Mouse (Mus musculus): ENCODE measurements around the gene Mroh2a. TPM values are rescaled to one million over a fixed set of nuclear protein-coding genes. Genes with fewer than 3 reads are reported as not detected.

Gene Mroh2a
- total RNA-seq, 2 experiments from 2014 or later = 0.52 TPM; not detected in 1

DNA sequence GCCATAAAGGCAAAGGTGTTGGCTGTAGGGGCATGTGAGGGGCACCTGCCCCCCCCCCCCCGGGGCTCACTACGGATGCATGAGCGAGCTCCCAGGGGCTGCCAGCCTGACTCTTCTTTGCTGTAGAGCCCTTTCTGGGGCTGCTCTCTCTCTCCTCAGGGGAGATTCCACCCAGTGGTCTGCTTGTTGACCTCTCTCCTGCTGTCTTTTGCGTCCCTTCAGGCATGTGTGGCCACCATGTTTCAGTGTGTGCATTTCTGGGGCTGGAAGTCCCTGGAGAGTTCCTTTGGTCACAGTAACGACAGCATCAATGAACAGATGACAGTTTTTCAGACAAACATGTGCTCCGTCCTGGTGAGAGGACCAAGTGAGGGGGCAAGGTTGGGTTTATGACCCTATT lies 31.6 kb downstream of the Mroh2a start:
- no peak for DNase-seq (ENCODE audit: low spot score in 2 of 2)

DNA sequence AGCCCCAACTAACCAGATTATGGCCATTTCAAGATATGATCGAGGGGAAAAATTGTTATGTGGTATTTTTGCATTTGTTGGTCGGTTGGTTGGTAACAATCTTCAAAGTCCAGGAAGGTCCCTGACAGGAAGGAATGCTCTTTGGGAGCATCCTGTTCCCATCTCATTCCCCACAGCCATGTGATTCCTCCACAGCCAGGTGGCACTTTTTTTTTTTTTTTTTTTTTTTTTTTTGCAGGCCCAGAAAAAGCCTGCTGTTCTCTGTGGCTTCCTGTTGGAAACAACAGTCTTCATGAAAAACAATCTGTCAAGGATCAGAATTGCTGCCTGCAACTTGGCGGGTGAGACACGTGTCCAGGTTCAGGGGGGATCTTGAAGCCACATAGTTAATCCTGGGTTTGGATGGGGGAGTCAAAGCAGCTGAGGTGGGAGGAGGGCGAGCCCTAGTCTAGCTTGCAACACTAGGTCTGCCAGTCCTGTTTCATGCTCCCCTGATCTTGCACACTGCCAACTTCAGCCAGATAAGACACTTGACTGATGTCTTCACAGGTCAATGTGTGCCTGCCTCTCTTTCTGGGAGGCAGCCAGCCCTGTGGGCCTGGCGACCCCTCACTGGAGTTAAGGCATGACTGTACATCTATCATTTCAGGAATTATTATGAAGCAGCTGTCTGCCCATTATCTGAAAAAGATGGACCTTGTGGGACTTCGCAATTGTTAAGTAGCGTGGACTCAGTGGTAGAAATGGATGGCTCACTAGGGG lies 32.3 kb downstream of the Mroh2a start:
- no peak for DNase-seq (ENCODE audit: low spot score in 2 of 2)

DNA sequence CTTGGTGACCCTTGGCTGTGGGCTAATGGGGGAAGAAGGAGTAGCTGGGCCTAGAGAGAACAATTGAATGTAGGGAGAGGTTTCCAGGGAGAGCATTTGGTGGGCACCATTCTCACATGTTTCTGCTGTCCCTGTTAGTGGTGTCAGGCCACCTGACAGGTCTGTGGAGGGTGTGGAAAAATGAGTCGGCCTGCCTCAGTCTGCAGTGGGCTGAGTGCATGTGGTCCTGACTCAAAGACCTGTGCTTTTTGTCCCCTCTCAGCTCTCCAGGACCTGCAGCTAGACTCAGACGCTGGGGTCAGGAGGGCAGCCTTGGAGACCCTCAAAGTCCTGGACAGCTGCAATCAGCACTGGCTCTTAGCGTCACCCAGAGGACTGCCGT lies 32.8 kb downstream of the Mroh2a start:
- no peak for DNase-seq (ENCODE audit: low spot score in 2 of 2)

DNA sequence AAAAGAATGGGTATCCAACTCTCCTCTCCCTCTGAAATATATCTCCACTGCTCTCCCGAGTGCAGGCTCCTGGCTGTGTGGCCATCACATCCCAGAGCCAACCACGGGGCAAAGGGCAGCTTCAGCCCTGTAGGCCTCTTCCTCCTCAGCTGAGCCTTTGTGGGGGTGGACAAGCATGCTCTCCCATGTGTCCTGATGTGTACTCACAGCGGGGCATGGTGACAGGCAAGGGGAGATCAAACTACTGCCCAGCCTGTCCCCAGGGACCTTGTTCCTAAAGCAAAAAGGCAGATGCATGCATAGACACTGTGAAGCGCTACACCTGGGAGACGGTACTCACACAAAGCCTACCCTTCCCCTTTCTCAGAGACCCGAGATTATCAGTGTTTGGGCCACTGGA lies 33.3 kb downstream of the Mroh2a start:
- no peak for DNase-seq (ENCODE audit: low spot score in 2 of 2)

DNA sequence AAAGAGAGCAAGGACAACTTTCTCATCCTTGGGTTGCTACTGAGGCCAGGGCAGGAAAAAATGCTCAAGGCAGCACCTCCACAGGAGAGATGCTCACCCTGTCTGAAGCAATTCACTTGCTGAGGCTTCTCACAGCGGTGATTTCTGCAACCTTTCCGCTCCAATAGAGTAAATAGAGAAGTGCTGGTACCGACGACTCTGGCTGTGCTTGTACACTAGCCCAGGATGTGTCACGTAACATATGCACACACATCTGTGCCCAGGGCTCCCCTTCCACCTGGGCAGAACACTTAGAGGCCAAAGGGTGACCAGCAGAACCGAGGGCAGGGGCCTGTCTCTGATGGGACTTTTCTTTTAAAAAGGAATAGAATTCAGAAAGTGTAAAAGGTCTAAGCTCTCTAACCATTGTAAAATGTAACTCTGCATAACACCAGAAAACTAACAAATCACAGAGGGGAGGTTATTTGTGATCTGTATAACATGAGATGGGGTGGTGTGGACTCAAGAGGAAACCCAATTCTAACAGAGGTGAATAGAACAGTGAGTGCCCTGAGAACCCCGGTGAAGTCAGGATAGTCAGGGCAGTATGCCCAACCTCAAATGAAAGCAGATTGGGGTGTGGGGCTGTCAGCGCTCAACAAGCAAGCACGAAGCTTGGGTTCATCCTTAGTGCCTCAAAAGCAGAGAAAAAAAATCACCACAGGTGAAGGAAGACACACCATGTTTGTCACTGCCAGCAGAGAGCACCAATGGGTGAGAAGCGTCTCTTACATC lies 34.0 kb downstream of the Mroh2a start:
- no peak for DNase-seq (ENCODE audit: low spot score in 2 of 2)

DNA sequence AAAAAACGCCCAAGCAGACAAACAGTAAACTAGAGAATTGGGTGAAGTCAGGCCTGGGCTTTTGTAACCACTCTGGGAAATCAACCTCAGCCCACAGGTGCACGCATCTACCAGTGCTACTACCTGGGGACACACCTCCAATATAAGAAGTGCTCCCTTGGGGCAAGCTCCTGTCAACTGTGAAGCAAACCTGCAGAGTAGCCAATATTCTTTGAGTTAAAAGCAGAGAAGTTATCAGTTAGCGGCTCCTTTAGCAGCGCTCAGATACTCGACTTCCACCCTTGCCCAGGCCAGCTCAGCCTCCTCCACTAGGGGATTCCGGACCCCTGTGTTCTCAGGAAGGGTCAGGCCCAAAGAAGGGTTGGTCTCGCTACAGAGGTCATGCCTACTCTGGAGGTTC lies 34.9 kb downstream of the Mroh2a start:
- DNase-seq (ENCODE audit: low spot score in 2 of 2) = no peak

DNA sequence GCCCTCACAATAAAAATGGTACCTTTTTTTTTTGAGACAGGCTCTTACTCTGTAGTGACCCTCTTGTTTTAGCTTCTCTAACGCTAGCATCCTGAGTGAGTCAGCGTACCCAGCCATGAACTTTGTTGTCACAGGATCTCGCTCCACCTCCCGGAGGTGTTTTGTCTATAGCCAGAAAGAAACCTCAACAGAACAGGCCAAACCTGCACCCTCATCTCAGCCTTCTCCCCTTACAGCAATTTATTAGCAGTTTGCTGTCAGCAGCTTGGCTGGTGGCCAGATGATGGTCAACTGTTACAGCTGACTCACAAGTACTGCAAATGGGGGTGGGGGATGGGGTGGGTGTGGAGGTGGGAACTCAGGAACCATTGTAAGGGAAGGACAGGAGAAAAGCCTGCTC lies 35.5 kb downstream of the Mroh2a start:
- DNase-seq (ENCODE audit: low spot score in 2 of 2) = no peak

DNA sequence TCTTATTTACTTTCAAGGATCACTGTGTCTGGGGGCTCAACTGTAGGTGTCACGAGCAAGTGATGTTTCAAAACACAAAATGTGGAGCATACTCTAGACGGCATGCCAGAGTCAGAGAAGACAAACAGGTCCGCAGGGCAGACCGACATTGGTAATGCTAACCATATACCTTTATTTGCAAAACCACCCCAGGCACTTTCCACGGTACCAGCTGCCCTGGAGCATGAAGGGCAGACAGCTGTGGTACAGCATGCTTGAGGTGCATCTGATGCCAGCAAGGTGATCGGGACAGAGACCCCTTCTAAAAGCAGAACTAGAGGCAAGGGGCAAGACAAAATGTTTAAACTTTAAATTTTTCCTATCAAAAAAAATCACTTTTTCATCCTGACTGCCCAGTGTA lies 36.2 kb downstream of the Mroh2a start:
- no peak for DNase-seq (ENCODE audit: low spot score in 2 of 2)

DNA sequence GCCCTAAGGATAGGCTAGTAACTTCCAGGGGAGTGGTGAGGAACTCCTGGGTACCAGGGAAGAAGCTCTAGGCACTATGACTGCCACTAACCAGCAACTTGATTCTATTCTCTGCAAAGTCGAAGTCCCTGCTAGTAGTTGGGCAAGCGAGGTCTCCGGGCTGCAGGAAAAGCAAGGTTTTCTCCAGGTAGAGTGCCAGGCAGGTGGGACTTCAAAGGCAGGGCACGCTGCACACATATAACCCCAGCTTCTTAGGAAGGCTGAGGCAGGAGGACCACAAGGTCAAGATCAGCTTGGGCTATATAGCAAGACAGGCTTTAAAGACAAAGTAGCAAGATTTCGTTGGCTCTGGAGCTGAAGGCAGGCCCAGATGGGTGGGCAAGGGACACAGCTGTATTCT lies 37.0 kb downstream of the Mroh2a start:
- DNase-seq (ENCODE audit: low spot score in 2 of 2) = no peak

DNA sequence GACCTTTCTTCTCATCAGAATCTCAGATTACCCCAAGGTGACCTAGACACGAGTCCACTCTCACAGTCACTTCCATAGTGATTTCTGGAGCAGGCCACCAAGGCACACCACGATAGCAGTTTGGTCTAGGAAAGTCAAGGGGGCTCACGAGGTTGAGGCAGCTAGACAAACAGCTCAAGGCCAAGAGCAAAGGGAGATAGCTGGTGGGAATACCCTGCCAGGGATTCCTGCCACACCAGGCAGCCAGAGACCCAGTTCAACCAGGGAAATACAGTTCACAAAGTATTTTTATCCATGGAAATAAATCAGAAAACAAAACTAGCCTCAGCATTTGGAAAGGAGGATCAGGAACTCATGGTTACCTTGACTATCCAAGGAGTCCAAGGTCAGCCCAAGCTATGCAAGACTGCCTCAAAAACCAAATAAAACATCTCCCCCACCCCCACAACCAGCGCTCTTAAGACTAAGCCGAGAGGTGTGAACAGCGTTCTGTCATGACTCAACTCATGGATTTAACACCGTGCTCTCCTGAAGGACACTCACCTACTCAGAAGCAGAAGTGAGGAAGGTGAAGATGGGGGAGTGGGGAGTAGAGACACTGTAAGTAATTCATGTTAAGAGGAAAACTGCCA lies 37.6 kb downstream of the Mroh2a start:
- no peak for DNase-seq (ENCODE audit: low spot score in 2 of 2)

DNA sequence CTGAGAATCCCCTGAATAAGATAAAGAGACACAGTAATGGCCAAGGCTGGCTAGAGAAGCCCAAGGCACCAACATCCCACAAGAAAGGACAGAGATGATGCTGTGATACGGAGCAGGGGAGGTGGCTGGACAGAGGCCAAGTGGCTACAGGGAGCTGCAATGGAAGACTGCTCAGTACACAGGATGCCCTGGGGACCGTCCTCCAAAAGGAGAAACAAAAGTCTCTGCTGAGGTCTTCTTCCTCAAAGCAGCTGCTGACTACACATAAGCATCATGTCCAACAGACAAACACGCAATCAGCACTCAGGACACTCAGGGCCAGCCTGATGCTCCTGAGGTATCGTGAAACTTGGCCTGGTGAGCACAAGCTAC lies 38.1 kb downstream of the Mroh2a start:
- no peak for DNase-seq (ENCODE audit: low spot score in 2 of 2)

DNA sequence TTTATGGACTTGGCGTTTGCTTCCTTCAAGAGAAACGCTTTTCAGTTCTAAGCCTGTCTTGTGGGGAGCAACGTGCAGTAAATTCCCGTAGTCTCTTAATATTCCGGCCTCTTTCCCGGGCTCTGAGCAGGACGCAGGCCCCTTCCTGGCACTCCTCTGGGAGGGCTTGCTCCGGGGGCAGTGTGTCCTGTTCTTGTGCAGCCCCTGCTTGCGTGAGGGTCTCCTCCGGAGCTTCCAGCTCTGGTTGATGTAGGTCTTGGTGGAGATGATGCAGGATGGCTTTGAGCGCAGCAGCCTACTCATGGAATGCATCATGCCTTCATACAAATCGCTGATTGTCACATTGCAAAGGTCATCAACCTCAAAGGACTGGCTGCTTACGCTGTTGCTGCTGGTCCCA lies 39.3 kb downstream of the Mroh2a start:
- no peak for DNase-seq (ENCODE audit: low spot score in 2 of 2)

DNA sequence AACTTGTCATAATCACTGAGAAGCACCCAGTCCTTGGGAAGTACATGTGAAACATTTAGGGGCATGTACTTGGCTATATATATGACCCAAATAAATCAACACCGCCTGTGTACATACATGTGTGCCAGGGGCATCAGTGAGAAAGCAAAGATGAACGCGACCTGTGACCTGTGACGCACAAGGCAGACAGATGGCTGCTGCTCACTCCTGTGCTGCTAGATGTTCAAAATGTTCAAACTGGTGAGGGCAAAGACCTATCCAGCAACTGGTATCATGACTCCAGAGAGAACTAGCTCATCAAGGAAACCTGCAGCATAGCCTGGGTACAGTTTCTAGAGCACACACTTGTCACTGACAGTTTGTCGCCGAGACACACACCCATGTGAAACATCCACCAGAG lies 40.7 kb downstream of the Mroh2a start:
- DNase-seq (ENCODE audit: low spot score in 2 of 2) = no peak

DNA sequence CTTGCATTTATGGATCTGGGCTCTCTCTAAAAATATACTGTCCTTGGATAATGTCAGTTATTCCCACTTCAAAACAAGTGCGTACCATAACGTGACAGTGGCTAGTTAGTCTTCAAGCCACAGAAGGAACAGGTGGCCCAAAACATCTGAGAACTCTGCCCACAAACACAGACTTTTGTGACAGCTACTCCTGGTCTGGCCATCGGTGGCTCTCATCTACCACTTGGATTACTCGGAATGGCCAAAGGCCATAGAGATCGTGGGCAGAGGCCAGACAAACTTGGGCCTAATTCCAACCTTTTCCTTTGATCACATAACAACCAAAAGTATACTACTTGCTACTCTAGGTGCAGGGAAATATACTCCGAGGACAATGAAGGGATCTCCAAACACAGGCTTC lies 41.3 kb downstream of the Mroh2a start:
- DNase-seq (ENCODE audit: low spot score in 2 of 2) = no peak

DNA sequence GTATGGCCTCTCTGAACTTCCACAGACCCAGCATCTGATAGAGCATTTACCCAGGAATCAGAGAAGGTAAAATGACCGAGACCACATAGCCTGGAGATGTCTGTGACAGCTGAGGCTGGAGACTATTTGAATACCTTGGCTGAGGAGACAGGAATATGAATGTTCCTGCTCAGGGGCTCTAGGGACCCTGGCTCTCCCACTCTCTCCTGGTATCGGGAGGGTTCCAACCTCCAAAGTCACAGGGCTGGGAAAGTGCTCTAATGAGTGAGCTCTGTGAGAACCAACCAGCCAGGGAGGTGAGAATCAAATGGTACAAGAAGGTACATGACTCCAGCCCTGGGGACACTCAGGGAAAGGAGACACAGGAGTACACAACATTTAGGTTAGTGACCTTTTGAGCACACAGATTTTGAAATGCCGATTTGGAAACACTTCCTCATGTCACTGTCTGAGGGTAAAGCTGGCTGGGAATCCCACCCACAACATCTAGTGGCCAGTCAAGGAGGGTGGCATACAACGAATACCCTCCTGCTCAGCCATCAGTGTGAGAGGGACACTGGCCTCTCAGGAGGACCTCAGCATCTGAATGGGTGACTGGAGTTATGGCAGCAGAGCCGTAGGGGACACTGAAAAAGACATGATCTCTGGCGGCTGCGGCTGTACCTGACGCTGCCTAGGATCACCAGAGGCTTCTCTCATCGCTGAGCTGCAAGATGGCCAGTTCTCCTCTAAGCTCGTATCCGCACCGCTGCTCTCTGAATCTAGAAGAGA lies 42.9 kb downstream of the Mroh2a start:
- DNase-seq (ENCODE audit: low spot score in 2 of 2) = no peak

DNA sequence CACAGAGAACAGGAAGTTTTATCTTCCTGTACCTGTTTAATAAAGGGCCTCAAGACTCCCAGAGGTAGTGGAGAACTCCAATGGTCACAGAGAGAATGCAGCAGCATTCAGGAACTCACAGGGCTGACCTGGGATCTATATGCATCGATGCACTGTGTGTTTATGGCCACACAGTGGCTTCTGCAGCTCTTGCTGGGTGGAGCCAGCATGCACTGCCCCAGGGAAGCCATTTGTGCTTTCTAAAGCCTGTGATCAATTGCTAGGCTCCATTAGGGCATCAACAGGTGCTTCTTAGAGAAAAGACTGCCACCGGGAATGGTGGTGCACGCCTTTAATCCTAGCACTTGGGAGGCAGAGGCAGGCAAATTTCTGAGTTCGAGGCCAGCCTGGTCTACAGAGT lies 46.1 kb downstream of the Mroh2a start:
- no peak for DNase-seq (ENCODE audit: low spot score in 2 of 2)

DNA sequence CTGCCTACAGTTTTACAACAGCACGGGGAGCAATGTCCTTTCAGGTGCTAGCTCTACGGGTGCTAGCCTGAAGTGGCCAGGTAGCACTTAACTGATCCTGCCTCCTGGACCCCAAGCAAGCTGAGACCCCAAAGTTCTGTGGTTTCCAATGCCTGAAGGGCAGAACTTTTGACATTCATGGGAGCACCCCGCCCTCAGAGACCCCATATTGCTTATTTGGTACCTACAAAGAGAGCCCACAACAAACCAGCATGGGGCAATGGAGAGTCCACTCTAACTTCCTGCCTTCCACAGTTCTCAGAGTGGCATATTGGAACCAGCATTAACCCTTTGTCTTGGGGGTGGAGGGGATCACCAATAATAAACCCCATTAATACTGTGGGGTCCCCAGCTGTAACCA lies 46.5 kb downstream of the Mroh2a start:
- no peak for DNase-seq (ENCODE audit: low spot score in 2 of 2)

DNA sequence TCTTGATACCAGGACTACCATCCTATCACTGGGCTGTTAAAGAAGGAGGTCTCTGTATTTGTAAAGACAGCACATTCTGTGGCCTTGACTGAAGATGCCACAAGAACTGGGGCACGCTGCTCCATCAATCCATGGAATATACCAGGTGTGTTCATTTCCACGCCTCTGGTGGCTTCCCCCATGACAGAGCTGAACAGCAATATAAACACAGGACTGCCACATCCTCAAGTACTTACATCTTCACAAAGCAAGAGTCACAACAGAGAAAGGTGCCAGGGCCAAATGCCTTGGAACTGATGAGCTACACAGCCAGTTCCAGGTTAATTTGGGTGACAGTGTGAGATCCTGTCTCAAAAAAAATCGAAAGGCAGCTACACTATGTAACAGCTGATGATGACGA lies 47.0 kb downstream of the Mroh2a start:
- no peak for DNase-seq (ENCODE audit: low spot score in 2 of 2)

DNA sequence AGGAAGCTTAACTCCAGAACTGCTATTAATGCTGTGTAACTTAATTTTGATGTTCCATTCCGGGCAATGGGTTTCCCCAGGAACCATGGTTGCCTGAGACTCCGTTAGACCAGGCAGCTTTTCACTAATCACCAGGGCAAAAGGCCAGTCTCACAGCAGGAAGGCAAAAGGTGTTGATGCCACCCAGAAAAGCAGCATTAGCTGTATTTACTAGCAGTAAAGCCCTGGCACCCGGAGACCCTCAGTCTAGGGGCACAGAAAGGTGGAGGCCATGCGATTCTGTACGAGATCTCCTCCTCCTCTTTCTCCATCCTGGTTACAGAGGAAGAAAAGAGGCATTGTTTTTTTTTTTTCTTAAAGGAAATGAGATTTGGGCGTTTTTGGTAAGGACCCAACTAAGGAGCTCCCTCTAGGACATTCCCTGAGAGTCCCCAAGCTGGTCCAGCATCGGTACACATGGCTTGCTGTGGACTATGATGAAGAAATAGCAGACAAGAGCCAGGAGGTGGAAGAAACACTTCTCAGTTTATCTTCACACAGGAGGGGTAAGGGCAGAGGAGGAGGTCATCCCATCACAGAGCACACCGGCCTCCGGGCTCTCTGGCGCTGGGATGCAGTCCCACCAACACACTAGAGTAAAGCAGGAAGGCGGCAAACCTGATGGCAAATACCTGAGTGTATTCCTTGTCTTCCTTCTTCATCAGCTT lies 47.7 kb downstream of the Mroh2a start:
- DNase-seq (ENCODE audit: low spot score in 2 of 2) = no peak

DNA sequence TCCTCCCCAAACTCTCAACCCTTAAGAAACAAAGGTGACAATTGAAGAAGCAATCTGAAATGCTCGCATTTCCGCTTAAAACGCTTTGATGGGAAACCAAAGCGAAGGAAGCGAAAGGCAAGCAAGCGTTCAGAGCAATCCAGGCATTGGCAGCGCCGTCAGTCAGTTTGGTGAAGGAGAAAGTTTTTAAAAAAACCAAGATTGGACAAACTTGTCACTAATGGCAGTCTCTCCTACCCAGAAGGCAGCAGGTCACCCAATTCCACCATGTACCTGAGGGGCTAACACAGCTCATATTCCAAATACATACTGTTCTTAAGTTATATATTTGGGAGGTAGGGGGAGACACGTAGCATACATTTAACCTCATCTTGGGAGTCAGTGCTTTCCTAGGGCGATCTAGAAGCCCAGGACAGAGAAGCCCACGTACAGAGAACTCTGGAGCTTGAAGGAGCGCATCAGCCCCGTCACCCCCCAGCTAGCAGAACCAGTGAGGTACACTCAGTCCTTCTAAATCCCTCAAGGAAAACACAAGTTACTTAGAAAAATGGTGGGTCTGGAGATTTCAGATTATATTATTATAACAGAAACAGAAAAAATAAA lies 48.4 kb downstream of the Mroh2a start:
- DNase-seq (ENCODE audit: low spot score in 2 of 2) = no peak
